Mouse (Mus musculus) stomach, embryonic 15.5 days (tissue): Measurements from ENCODE around the gene Grm6. TPM values are rescaled to one million over a fixed set of nuclear protein-coding genes. Genes with fewer than 3 reads are reported as not detected.
A peak's percentile ranks its signal among the peaks of the same experiment; 100 is the strongest.

Experiments
- ATAC-seq: fragments of 200-750 bp; cut with Nextera tagmentation; 2 replicates; pipeline ENCODE4 v1.8.0; 2017; ENCODE audit warnings: low read depth, moderate number of reproducible peaks, moderate TSS enrichment; ENCODE audit not compliant: insufficient read depth, low FRiP score
- H3K27ac ChIP-seq: fragments of 300-500 bp; sonication (generic); 2 replicates; pipeline ENCODE4 v1.5.1; 2015; ENCODE audit warnings: mild to moderate bottlenecking, inconsistent platforms
- H3K27me3 ChIP-seq: fragments of 300-500 bp; sonication (generic); replicated peaks from 2 replicates; pipeline ENCODE4 v1.6.1; 2015; ENCODE audit warnings: inconsistent platforms
- H3K36me3 ChIP-seq: fragments of 300-500 bp; sonication (generic); 2 replicates; pipeline ENCODE4 v1.6.1; 2015; ENCODE audit warnings: inconsistent platforms
- H3K4me1 ChIP-seq: fragments of 300-500 bp; sonication (generic); 2 replicates; pipeline ENCODE4 v1.6.1; 2015; ENCODE audit warnings: inconsistent platforms
- H3K4me2 ChIP-seq: fragments of 300-500 bp; sonication (generic); 2 replicates; pipeline ENCODE4 v1.6.1; 2015; ENCODE audit warnings: mild to moderate bottlenecking, inconsistent platforms
- H3K4me3 ChIP-seq: fragments of 300-500 bp; sonication (generic); replicated peaks from 2 replicates; pipeline ENCODE4 v1.5.1; 2015; ENCODE audit warnings: inconsistent platforms
- H3K9ac ChIP-seq: fragments of 300-500 bp; sonication (generic); 2 replicates; pipeline ENCODE4 v1.6.1; 2015; ENCODE audit warnings: inconsistent platforms
- H3K9me3 ChIP-seq: fragments of 300-500 bp; sonication (generic); 2 replicates; pipeline ENCODE4 v1.6.1; 2016; ENCODE audit warnings: inconsistent platforms
- WGBS: fragments of 180-500 bp; shearing (Covaris S2); methylation state at CpG from one replicate; pipeline ENCODE4 v1.1.7; 2015; 5-methylcytosine and 5-hydroxymethylcytosine counted together
- polyA plus RNA-seq: library from polyadenylated mRNA; unstranded; fragments of >200 nt; fragmentation: Nextera tagmentation; extraction: Ambion mirVana; gene quantifications from 2 replicates; pipeline ENCODE4 v1.2.1, GENCODE M21; 2015

Grm6 gene
- polyA plus RNA-seq, 1 experiment from 2014 or later: 0.18 TPM

- no peak for ATAC-seq
- Histone ChIP-seq H3K9ac (peak overlapping the region; percentile 12; the same call in 1 of the 2 replicates), H3K36me3 (no peaks in the 10 kb centered on the region)
Observed at GRCm38 (mm10) chr11:50850989-50851601, 610 bp downstream of the Grm6 start.

DNA sequence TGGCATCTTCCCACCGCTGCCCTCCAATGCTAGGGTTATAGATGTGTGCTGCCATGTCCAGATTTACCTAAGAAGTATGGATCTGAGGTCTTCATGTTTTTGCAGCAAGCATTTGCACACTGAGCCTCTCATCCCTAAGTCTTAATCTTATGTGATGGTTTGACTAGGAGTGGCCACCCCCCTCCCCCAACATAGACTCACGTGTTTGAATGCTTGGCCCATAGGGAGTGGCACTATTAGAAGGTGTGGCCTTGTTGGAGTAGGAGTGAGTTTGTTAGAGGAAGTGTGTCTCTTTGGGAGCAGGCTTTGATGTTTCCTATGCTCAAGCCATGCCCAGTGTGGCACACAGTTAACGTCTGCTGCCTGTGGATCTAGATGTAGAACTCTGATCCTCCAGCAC lies 28.2 kb downstream of the Grm6 start:
- H3K4me3 ChIP-seq: no peak overlapping the region
- H3K9me3 ChIP-seq: no peaks in the 10 kb centered on the region
- no peak overlapping the region for H3K27ac ChIP-seq
- no peak overlapping the region for H3K9ac ChIP-seq
- H3K4me2 ChIP-seq: no peak overlapping the region
- H3K4me1 ChIP-seq: no peaks in the 10 kb centered on the region
- H3K27me3 ChIP-seq: no peaks in the 10 kb centered on the region
- 84% methylated on average over 3 of the region's 3 CpGs for WGBS
- no peak for ATAC-seq
- H3K36me3 ChIP-seq: peaks cover 35% of the 10 kb centered on the region

More at GRCm38 (mm10) chr11:50850989-50851601, 610 bp downstream of the Grm6 start:
- H3K9me3 ChIP-seq: no peaks in the 10 kb centered on the region
- under 1% methylated on average over 59 of the region's 72 CpGs for WGBS
- peak overlapping the region; percentile 38 for H3K4me3 ChIP-seq
- peak overlapping the region; percentile 78 for H3K4me2 ChIP-seq
- peaks cover 59% of the 10 kb centered on the region for H3K27me3 ChIP-seq
- H3K27ac ChIP-seq: no peak overlapping the region
- peaks cover 12% of the 10 kb centered on the region for H3K4me1 ChIP-seq

GRCm38 (mm10) chr11:50883756-50884155 lies 33.3 kb downstream of the Grm6 start:
- ATAC-seq: no peak
- peaks cover 15% of the 10 kb centered on the region; the same call in 1 of the 2 replicates for H3K36me3 ChIP-seq
- H3K27ac ChIP-seq: no peak overlapping the region
- no peak overlapping the region for H3K4me3 ChIP-seq
- 81% methylated on average over 3 of the region's 3 CpGs for WGBS
- H3K9me3 ChIP-seq: no peaks in the 10 kb centered on the region
- no peak overlapping the region for H3K4me2 ChIP-seq
- H3K9ac ChIP-seq: no peak overlapping the region
- H3K27me3 ChIP-seq: no peaks in the 10 kb centered on the region
- H3K4me1 ChIP-seq: no peaks in the 10 kb centered on the region

GRCm38 (mm10) chr11:50886231-50886932 lies 35.9 kb downstream of the Grm6 start:
- Histone ChIP-seq H3K27me3 (no peaks in the 10 kb centered on the region), H3K36me3 (0 out of 2 replicates have a peak, but pooled peaks cover 4% of the 10 kb centered on the region), H3K9me3 (no peaks in the 10 kb centered on the region), H3K27ac (no peak overlapping the region), H3K4me3 (peak overlapping the region; percentile 48), H3K4me1 (no peaks in the 10 kb centered on the region), H3K4me2 (peak overlapping the region; percentile 59), H3K9ac (no peak overlapping the region; the same call in 1 of the 2 replicates)
- ATAC-seq: no peak
- WGBS: 38% methylated on average over 7 of the region's 8 CpGs

DNA sequence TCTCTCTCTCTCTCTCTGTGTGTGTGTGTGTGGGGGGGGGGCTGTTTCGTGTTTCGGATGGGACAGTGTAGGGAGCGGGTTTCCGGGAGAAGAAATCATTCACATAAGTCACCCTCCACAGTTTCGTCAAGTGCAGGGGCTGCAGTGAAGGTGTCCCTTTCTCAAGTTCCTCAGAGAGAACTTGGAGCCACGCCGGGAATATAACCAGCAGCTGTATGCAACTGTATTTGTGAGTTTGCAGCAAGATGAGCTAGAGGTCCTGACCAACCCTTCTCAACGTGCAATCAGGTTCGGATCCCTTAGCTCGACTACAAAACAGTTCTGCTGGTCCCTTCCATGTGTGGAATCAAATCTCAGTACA lies 36.4 kb downstream of the Grm6 start:
- 6% methylated on average over 10 of the region's 10 CpGs for WGBS
- ATAC-seq: peak; percentile 24; the same call in 1 of the 2 replicates
- Histone ChIP-seq H3K4me3 (peak overlapping the region; percentile 48), H3K9me3 (no peaks in the 10 kb centered on the region), H3K4me1 (no peaks in the 10 kb centered on the region), H3K27me3 (no peaks in the 10 kb centered on the region), H3K27ac (peak overlapping the region; percentile 74), H3K4me2 (peak overlapping the region; percentile 59), H3K36me3 (0 out of 2 replicates have a peak, but pooled peaks cover 4% of the 10 kb centered on the region), H3K9ac (peak overlapping the region; percentile 45)

- H3K9me3 ChIP-seq: no peaks in the 10 kb centered on the region
- H3K9ac ChIP-seq: peak within 1 kb of the TSS; percentile 45
- 5% methylated on average over 26 of the region's 26 CpGs for WGBS
- peak within 1 kb of the TSS; percentile 59 for H3K4me2 ChIP-seq
- H3K27me3 ChIP-seq: no peaks in the 10 kb centered on the region
- peak within 1 kb of the TSS; percentile 74 for H3K27ac ChIP-seq
- no peaks in the 10 kb centered on the region for H3K4me1 ChIP-seq
- peak within 1 kb of the TSS; percentile 48 for H3K4me3 ChIP-seq
- peak; percentile 85 for ATAC-seq
- no peaks in the 10 kb centered on the region for H3K36me3 ChIP-seq
Observed at GRCm38 (mm10) chr11:50887390-50888128, 37.1 kb downstream of the Grm6 start, which contains the start of gene Zfp454. Gene Zfp454, minus strand, starts transcription at chr11:50887651.

GRCm38 (mm10) chr11:50892441-50892840 lies 42.0 kb downstream of the Grm6 start:
- Histone ChIP-seq H3K27me3 (no peaks in the 10 kb centered on the region), H3K27ac (no peak overlapping the region), H3K4me2 (no peak overlapping the region), H3K4me1 (no peaks in the 10 kb centered on the region), H3K9me3 (no peaks in the 10 kb centered on the region), H3K36me3 (no peaks in the 10 kb centered on the region), H3K4me3 (no peak overlapping the region), H3K9ac (no peak overlapping the region)
- no peak for ATAC-seq
- WGBS: 49% methylated on average over 2 of the region's 2 CpGs

DNA sequence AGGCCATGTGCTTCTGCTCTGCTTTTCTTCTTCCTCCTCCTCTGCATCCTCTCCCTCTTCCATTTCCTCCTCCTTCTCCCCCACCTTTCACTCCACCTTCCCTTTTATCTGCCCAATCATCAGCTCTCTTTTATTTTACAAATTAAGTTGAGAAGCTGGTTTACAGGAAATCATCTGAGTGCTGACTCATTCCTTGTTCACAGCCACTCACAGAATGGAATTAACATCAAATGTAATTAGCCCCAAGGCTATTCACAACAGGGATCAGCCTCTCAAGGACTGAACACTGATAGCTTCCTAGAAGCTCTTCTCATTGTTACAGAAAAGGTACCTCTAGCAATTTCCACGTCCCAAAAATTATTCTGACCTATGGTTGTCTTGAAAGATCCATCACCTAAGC lies 46.9 kb downstream of the Grm6 start:
- H3K27me3 ChIP-seq: no peaks in the 10 kb centered on the region
- no peak overlapping the region for H3K4me2 ChIP-seq
- H3K4me3 ChIP-seq: no peak overlapping the region
- ATAC-seq: no peak
- H3K9me3 ChIP-seq: peaks cover 10% of the 10 kb centered on the region; the same call in 1 of the 2 replicates
- H3K4me1 ChIP-seq: no peaks in the 10 kb centered on the region
- H3K9ac ChIP-seq: no peak overlapping the region
- 66% methylated on average over 1 of the region's 1 CpGs for WGBS
- peaks cover 28% of the 10 kb centered on the region for H3K36me3 ChIP-seq
- no peak overlapping the region for H3K27ac ChIP-seq

DNA sequence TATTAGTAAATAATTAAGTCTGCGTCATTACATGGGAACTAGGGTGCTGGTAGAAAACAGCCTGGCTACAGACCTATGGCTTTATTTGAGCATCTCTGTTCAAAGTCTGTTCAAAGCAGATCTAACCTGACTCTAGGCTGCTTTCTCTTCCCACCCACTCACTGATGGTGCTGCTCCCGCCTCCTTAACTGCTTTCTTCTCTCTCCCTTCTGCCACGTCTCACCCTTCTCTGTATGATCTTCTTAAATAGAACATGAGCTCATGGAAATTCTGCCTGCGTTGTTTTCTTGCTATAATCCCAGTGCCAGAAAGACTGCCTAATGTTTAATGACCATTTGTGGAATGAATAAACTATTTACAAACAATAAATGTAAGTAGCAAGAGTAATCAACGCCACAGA lies 57.7 kb downstream of the Grm6 start:
- Histone ChIP-seq H3K4me3 (no peak overlapping the region), H3K27ac (no peak overlapping the region), H3K4me2 (no peak overlapping the region), H3K9ac (no peak overlapping the region), H3K27me3 (no peaks in the 10 kb centered on the region), H3K9me3 (no peaks in the 10 kb centered on the region; the same call in 1 of the 2 replicates), H3K36me3 (peaks cover 72% of the 10 kb centered on the region), H3K4me1 (no peaks in the 10 kb centered on the region)
- WGBS: 91% methylated on average over 5 of the region's 5 CpGs
- no peak for ATAC-seq

- Histone ChIP-seq H3K4me1 (no peaks in the 10 kb centered on the region), H3K9ac (no peak overlapping the region), H3K4me3 (no peak overlapping the region), H3K27me3 (no peaks in the 10 kb centered on the region), H3K27ac (no peak overlapping the region), H3K4me2 (no peak overlapping the region), H3K9me3 (no peaks in the 10 kb centered on the region), H3K36me3 (peaks cover 30% of the 10 kb centered on the region)
- no peak for ATAC-seq
- WGBS: 83% methylated on average over 1 of the region's 1 CpGs
Observed at GRCm38 (mm10) chr11:50913301-50913700, 62.8 kb downstream of the Grm6 start.

DNA sequence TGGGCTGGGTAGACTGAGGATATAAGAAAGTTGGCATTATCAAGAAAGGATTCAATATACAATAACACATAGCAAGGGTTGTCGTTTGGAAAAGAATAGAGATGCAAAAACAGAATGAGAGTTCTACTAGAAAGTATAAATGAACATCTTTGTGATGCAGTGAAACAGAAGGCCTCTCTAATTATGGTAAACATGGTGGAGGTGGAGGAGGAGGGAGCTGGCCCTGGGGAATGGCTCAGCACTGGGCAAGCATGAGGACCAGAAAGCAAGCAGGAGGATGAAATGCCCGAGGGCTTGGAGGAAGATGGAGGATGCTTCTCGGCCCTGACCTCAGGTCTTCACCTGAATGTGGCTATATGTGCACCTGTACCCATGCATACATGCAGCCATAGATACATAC lies 64.0 kb downstream of the Grm6 start:
- Histone ChIP-seq H3K27ac (no peak overlapping the region), H3K9me3 (no peaks in the 10 kb centered on the region), H3K36me3 (peaks cover 21% of the 10 kb centered on the region), H3K4me3 (no peak overlapping the region), H3K27me3 (no peaks in the 10 kb centered on the region), H3K4me2 (no peak overlapping the region), H3K9ac (no peak overlapping the region), H3K4me1 (no peaks in the 10 kb centered on the region)
- ATAC-seq: no peak
- 85% methylated on average over 3 of the region's 3 CpGs for WGBS
